Mouse (Mus musculus) brain, adult 10 weeks (tissue): Measurements from ENCODE around the gene Ccdc137. TPM values are rescaled to one million over a fixed set of nuclear protein-coding genes. Genes with fewer than 3 reads are reported as not detected.

Experiments
- polyA plus RNA-seq: library from polyadenylated mRNA; stranded (reverse); fragments of 350-450 nt; fragmentation: Illumina TruSeq; extraction: RNeasy Lipid Tissue Mini Kit (QIAGEN cat#74804); gene quantifications from one replicate; pipeline ENCODE4 v1.2.3, GENCODE M21; 2015; ENCODE audit warnings: low read depth, low replicate concordance

The Ccdc137 gene
- 28.0 TPM for polyA plus RNA-seq

GRCm38 (mm10) chr11:120457772-120458751, at the start of gene Ccdc137, which contains the start of gene Oxld1:
Gene Ccdc137 (plus strand): TSS chr11:120458115.
Gene Oxld1 (minus strand): TSS chr11:120458068.

GRCm38 (mm10) chr11:120437152-120437856, 20.6 kb upstream of the Ccdc137 start, which contains the start of gene Nploc4:
Gene Nploc4 (minus strand): TSS chr11:120437708.

GRCm38 (mm10) chr11:120442344-120442743, 15.6 kb upstream of the Ccdc137 start, which contains the start of gene Tspan10:
Gene Tspan10 (plus strand): TSS chr11:120442644.

GRCm38 (mm10) chr11:120453306-120453705, 4.6 kb upstream of the Ccdc137 start, which contains the start of gene Pde6g:
Gene Pde6g (minus strand): TSS chr11:120453500.

GRCm38 (mm10) chr11:120467051-120467735, 9.3 kb downstream of the Ccdc137 start, which contains the start of gene Arl16:
Gene Arl16 (minus strand): TSS chr11:120467607.

GRCm38 (mm10) chr11:120484265-120484981, 26.5 kb downstream of the Ccdc137 start, which contains the start of gene Mrpl12:
Gene Mrpl12 (plus strand): TSS chr11:120484613.

GRCm38 (mm10) chr11:120491317-120492023, 33.6 kb downstream of the Ccdc137 start, which contains the start of gene Slc25a10:
Gene Slc25a10 (plus strand): TSS chr11:120491840.

Other genes with a start within 250 kb of the Ccdc137 start
- gene Bahcc1, start 225.2 kb upstream of the Ccdc137 start, polyA plus RNA-seq: 9.7 TPM
- gene Actg1, start 109.6 kb upstream of the Ccdc137 start, polyA plus RNA-seq: 1,148 TPM
- gene Fscn2, start 96.6 kb upstream of the Ccdc137 start, polyA plus RNA-seq: not detected
- gene Faap100, start 79.4 kb upstream of the Ccdc137 start, polyA plus RNA-seq: 8.7 TPM
- 40.8 TPM for gene Nploc4, start 20.4 kb upstream of the Ccdc137 start, polyA plus RNA-seq
- not detected for gene Tspan10, start 15.5 kb upstream of the Ccdc137 start, polyA plus RNA-seq
- not detected for gene Pde6g, start 4.6 kb upstream of the Ccdc137 start, polyA plus RNA-seq
- gene Oxld1, start within 50 bp of the Ccdc137 start, polyA plus RNA-seq: 16.1 TPM
- 53.0 TPM for gene Arl16, start 9.5 kb downstream of the Ccdc137 start, polyA plus RNA-seq
- 132 TPM for gene Mrpl12, start 26.5 kb downstream of the Ccdc137 start, polyA plus RNA-seq
- 16.9 TPM for gene Slc25a10, start 33.7 kb downstream of the Ccdc137 start, polyA plus RNA-seq
- gene Gcgr, start 72.6 kb downstream of the Ccdc137 start, polyA plus RNA-seq: not detected
- gene Mcrip1, start 91.6 kb downstream of the Ccdc137 start, polyA plus RNA-seq: 153 TPM
- gene Ppp1r27, start 93.0 kb downstream of the Ccdc137 start, polyA plus RNA-seq: not detected
- gene P4hb, start 115.1 kb downstream of the Ccdc137 start, polyA plus RNA-seq: 124 TPM
- gene Arhgdia, start 123.5 kb downstream of the Ccdc137 start, polyA plus RNA-seq: 289 TPM
- gene Alyref, start 140.2 kb downstream of the Ccdc137 start, polyA plus RNA-seq: 25.6 TPM
- 98.4 TPM for gene Anapc11, start 140.3 kb downstream of the Ccdc137 start, polyA plus RNA-seq
- gene Npb, start 150.4 kb downstream of the Ccdc137 start, polyA plus RNA-seq: not detected
- 141 TPM for gene Pcyt2, start 159.8 kb downstream of the Ccdc137 start, polyA plus RNA-seq
- 53.0 TPM for gene Sirt7, start 167.1 kb downstream of the Ccdc137 start, polyA plus RNA-seq
- 55.3 TPM for gene Mafg, start 175.5 kb downstream of the Ccdc137 start, polyA plus RNA-seq
- 4.5 TPM for gene Pycr1, start 185.7 kb downstream of the Ccdc137 start, polyA plus RNA-seq
- 7.1 TPM for gene Myadml2, start 190.0 kb downstream of the Ccdc137 start, polyA plus RNA-seq
- gene Notum, start 203.1 kb downstream of the Ccdc137 start, polyA plus RNA-seq: 3.2 TPM
- gene Aspscr1, start 214.9 kb downstream of the Ccdc137 start, polyA plus RNA-seq: 41.6 TPM